Mouse (Mus musculus): ENCODE results near the gene Cnpy2.
A peak's percentile ranks its signal among the peaks of the same experiment; 100 is the strongest.
"Not testable (repeated sequence)": the region's sequence is repeated elsewhere in the genome, so short reads cannot be mapped to it uniquely, and the experiment has no call there.

Cnpy2 gene

GRCm38 (mm10) chr10:128322141-128323108 is at the start of gene Cnpy2:
Gene Cnpy2 (plus strand): TSS chr10:128322459.
- peak; percentile 91 for DNase-seq (ENCODE audit: extremely low read depth, insufficient read length, low spot score)

GRCm38 (mm10) chr10:128272819-128273439 is 49.3 kb upstream of the Cnpy2 start:
- DNase-seq (ENCODE audit: extremely low read depth, insufficient read length, low spot score): not testable (repeated sequence)

GRCm38 (mm10) chr10:128275374-128275773 is 46.9 kb upstream of the Cnpy2 start:
- not testable (repeated sequence) for DNase-seq (ENCODE audit: extremely low read depth, insufficient read length, low spot score)

- no peak for DNase-seq (ENCODE audit: extremely low read depth, insufficient read length, low spot score)
Observed at GRCm38 (mm10) chr10:128278158-128278557, 44.1 kb upstream of the Cnpy2 start.

- no peak for DNase-seq (ENCODE audit: extremely low read depth, insufficient read length, low spot score)
Observed at GRCm38 (mm10) chr10:128280943-128281342, 41.3 kb upstream of the Cnpy2 start.

- no peak for DNase-seq (ENCODE audit: extremely low read depth, insufficient read length, low spot score)
Observed at GRCm38 (mm10) chr10:128281682-128282081, 40.6 kb upstream of the Cnpy2 start.

GRCm38 (mm10) chr10:128282886-128283450 is 39.3 kb upstream of the Cnpy2 start:
- no peak for DNase-seq (ENCODE audit: extremely low read depth, insufficient read length, low spot score)

GRCm38 (mm10) chr10:128283604-128284579 is 38.4 kb upstream of the Cnpy2 start:
- peak; percentile 47 for DNase-seq (ENCODE audit: extremely low read depth, insufficient read length, low spot score)

GRCm38 (mm10) chr10:128290594-128290993 is 31.7 kb upstream of the Cnpy2 start:
- DNase-seq (ENCODE audit: extremely low read depth, insufficient read length, low spot score): not testable (repeated sequence)

GRCm38 (mm10) chr10:128296370-128297090 is 25.7 kb upstream of the Cnpy2 start:
- no peak for DNase-seq (ENCODE audit: extremely low read depth, insufficient read length, low spot score)

GRCm38 (mm10) chr10:128297221-128297620 is 25.0 kb upstream of the Cnpy2 start:
- DNase-seq (ENCODE audit: extremely low read depth, insufficient read length, low spot score): no peak

- DNase-seq (ENCODE audit: extremely low read depth, insufficient read length, low spot score): no peak
Observed at GRCm38 (mm10) chr10:128297622-128298021, 24.6 kb upstream of the Cnpy2 start.

GRCm38 (mm10) chr10:128298243-128298642 is 24.0 kb upstream of the Cnpy2 start:
- no peak for DNase-seq (ENCODE audit: extremely low read depth, insufficient read length, low spot score)

- no peak for DNase-seq (ENCODE audit: extremely low read depth, insufficient read length, low spot score)
Observed at GRCm38 (mm10) chr10:128298702-128299171, 23.5 kb upstream of the Cnpy2 start, which contains the start of gene Il23a. Gene Il23a (minus strand): TSS chr10:128298752.

GRCm38 (mm10) chr10:128302357-128302756 is 19.9 kb upstream of the Cnpy2 start:
- no peak for DNase-seq (ENCODE audit: extremely low read depth, insufficient read length, low spot score)

- no peak for DNase-seq (ENCODE audit: extremely low read depth, insufficient read length, low spot score)
Observed at GRCm38 (mm10) chr10:128302785-128303125, 19.5 kb upstream of the Cnpy2 start.

- DNase-seq (ENCODE audit: extremely low read depth, insufficient read length, low spot score): peak; percentile 98
Observed at GRCm38 (mm10) chr10:128303126-128304021, 18.9 kb upstream of the Cnpy2 start, which contains the start of gene Pan2. Gene Pan2 (plus strand): TSS chr10:128303335.

- DNase-seq (ENCODE audit: extremely low read depth, insufficient read length, low spot score): peak; percentile 47
Observed at GRCm38 (mm10) chr10:128309654-128310053, 12.6 kb upstream of the Cnpy2 start.
